Mouse (Mus musculus) myocyte (in vitro differentiated cells): ENCODE measurements around the gene Nup214. TPM values are rescaled to one million over a fixed set of nuclear protein-coding genes. Genes with fewer than 3 reads are reported as not detected.

Source experiments
- H3K27me3 ChIP-seq: one replicate; pipeline ENCODE4 v1.6.1; 2011; ENCODE audit not compliant: control insufficient read depth, insufficient read depth, insufficient read length
- H3K36me3 ChIP-seq: one replicate; pipeline ENCODE4 v1.6.1; 2011; ENCODE audit not compliant: control insufficient read depth, insufficient read depth
- H3K4me2 ChIP-seq: one replicate; pipeline ENCODE4 v1.6.1; 2011; ENCODE audit warnings: low read depth, control low read depth
- H3K4me3 ChIP-seq: one replicate; pipeline ENCODE4 v1.5.1; 2011; ENCODE audit warnings: mild to moderate bottlenecking, control low read depth, moderate library complexity
- H3K79me2 ChIP-seq: one replicate; pipeline ENCODE4 v1.6.1; 2011; ENCODE audit not compliant: control insufficient read depth, insufficient read depth
- H3ac ChIP-seq: one replicate; pipeline ENCODE4 v1.6.1; 2011; ENCODE audit not compliant: control insufficient read depth, insufficient read length
- CEBPB ChIP-seq: IDR thresholded peaks from 2 replicates; pipeline ENCODE4 v1.6.1; 2011; ENCODE audit warnings: mild to moderate bottlenecking, moderate library complexity; ENCODE audit not compliant: poor library complexity, insufficient read depth, severe bottlenecking
- E2F4 ChIP-seq: IDR thresholded peaks from one replicate; pipeline ENCODE4 v1.6.1; 2011; ENCODE audit warnings: mild to moderate bottlenecking, control low read depth, moderate library complexity; ENCODE audit not compliant: insufficient read depth
- MAX ChIP-seq: IDR thresholded peaks from one replicate; pipeline ENCODE4 v1.6.1; 2011; ENCODE audit warnings: low read depth, mild to moderate bottlenecking, control low read depth
- MYOD1 ChIP-seq, 3 experiments: IDR thresholded peaks; one replicate each; pipeline ENCODE4 v1.6.1; 2011; ENCODE audit warnings: control low read depth in 2 of 3, low read depth in 2 of 3, mild to moderate bottlenecking in 2 of 3, moderate library complexity in 1 of 3; ENCODE audit not compliant: insufficient read length in 2 of 3, control insufficient read depth in 1 of 3
- MYOG ChIP-seq, 3 experiments: IDR thresholded peaks; one replicate each; pipeline ENCODE4 v1.6.1; 2011; ENCODE audit warnings: control low read depth in 2 of 3, low read depth in 2 of 3, mild to moderate bottlenecking in 2 of 3; ENCODE audit not compliant: insufficient read length in 2 of 3, control insufficient read depth in 1 of 3, insufficient read depth in 1 of 3
- POLR2A ChIP-seq: IDR thresholded peaks from one replicate; pipeline ENCODE4 v1.6.1; 2011; ENCODE audit warnings: low read depth, mild to moderate bottlenecking, control low read depth, moderate library complexity; ENCODE audit not compliant: insufficient read length
- POLR2AphosphoS2 ChIP-seq: IDR thresholded peaks from one replicate; pipeline ENCODE4 v1.6.1; 2011; ENCODE audit warnings: low read depth, control low read depth; ENCODE audit not compliant: insufficient read length
- REST ChIP-seq: IDR thresholded peaks from one replicate; pipeline ENCODE4 v1.6.1; 2011; ENCODE audit warnings: mild to moderate bottlenecking, control low read depth, moderate library complexity; ENCODE audit not compliant: insufficient read depth, insufficient read length
- SRF ChIP-seq: IDR thresholded peaks from one replicate; pipeline ENCODE4 v1.6.1; 2011; ENCODE audit warnings: low read depth; ENCODE audit not compliant: control insufficient read depth, insufficient read length
- TCF12 ChIP-seq: IDR thresholded peaks from one replicate; pipeline ENCODE4 v1.6.1; 2011; ENCODE audit warnings: mild to moderate bottlenecking, control low read depth; ENCODE audit not compliant: poor library complexity, insufficient read depth, severe bottlenecking
- TCF3 ChIP-seq: IDR thresholded peaks from one replicate; pipeline ENCODE4 v1.6.1; 2011; ENCODE audit warnings: low read depth, control low read depth; ENCODE audit not compliant: insufficient read length
- USF1 ChIP-seq: IDR thresholded peaks from one replicate; pipeline ENCODE4 v1.6.1; 2011; ENCODE audit warnings: low read depth, mild to moderate bottlenecking, control low read depth, moderate library complexity
- polyA plus RNA-seq: library from polyadenylated mRNA; unstranded; fragments of >200 nt; fragmentation: generic; extraction: Trizol; gene quantifications from one replicate; pipeline ENCODE4 v1.2.1, GENCODE M21; 2012; ENCODE audit warnings: missing spikeins

Gene Nup214
- polyA plus RNA-seq, 1 experiment, result 26.3 TPM

- peak overlapping the region; percentile 16 for H3K4me3 ChIP-seq
Observed at GRCm38 (mm10) chr2:32081296-32081929, 107.2 kb downstream of the Nup214 start.

GRCm38 (mm10) chr2:32082229-32082628 lies 108.0 kb downstream of the Nup214 start:
- no peak overlapping the region for H3ac ChIP-seq
- TF ChIP-seq TCF12 (no peak), SRF (no peak), POLR2A (no peak), USF1 (no peak), E2F4 (no peak), POLR2AphosphoS2 (no peak), MYOG (IDR thresholded peaks at IDR 0.05; ENCODE audit: control insufficient read depth in 1 of 3, insufficient read depth in 1 of 3, insufficient read length in 2 of 3, low read depth in 2 of 3) (no peak), MYOD1 (IDR thresholded peaks at IDR 0.05; ENCODE audit: control insufficient read depth in 1 of 3, insufficient read length in 2 of 3, low read depth in 2 of 3) (no peak), CEBPB (no peak), TCF3 (no peak), MAX (no peak), REST (no peak)
- H3K27me3 ChIP-seq, result peaks cover 54% of the 10 kb centered on the region
- no peaks in the 10 kb centered on the region for H3K36me3 ChIP-seq
- H3K4me3 ChIP-seq, result peak overlapping the region; percentile 16
- H3K4me2 ChIP-seq, result peak overlapping the region; percentile 21
- no peaks in the 10 kb centered on the region for H3K79me2 ChIP-seq

More at GRCm38 (mm10) chr2:32081296-32081929, 107.2 kb downstream of the Nup214 start:
- Histone ChIP-seq H3ac (no peak overlapping the region), H3K79me2 (no peaks in the 10 kb centered on the region), H3K4me2 (peak overlapping the region; percentile 21), H3K27me3 (peaks cover 56% of the 10 kb centered on the region), H3K36me3 (no peaks in the 10 kb centered on the region)
- TF ChIP-seq USF1 (no peak), CEBPB (no peak), REST (no peak), MAX (no peak), TCF3 (no peak), TCF12 (no peak), MYOD1 (IDR thresholded peaks at IDR 0.05; ENCODE audit: control insufficient read depth in 1 of 3, insufficient read length in 2 of 3, low read depth in 2 of 3) (peak in 1 of 3 experiments; percentile 60), POLR2AphosphoS2 (no peak), E2F4 (no peak), MYOG (IDR thresholded peaks at IDR 0.05; ENCODE audit: control insufficient read depth in 1 of 3, insufficient read depth in 1 of 3, insufficient read length in 2 of 3, low read depth in 2 of 3) (peak in 2 of 3 experiments; percentile 28 to 74), SRF (no peak), POLR2A (no peak)

GRCm38 (mm10) chr2:32083159-32084011 lies 109.1 kb downstream of the Nup214 start:
- Histone ChIP-seq H3K4me3 (peak overlapping the region; percentile 16), H3K79me2 (no peaks in the 10 kb centered on the region), H3K36me3 (no peaks in the 10 kb centered on the region), H3ac (no peak overlapping the region), H3K4me2 (no peak overlapping the region), H3K27me3 (peaks cover 57% of the 10 kb centered on the region)
- TF ChIP-seq USF1 (no peak), MYOD1 (IDR thresholded peaks at IDR 0.05; ENCODE audit: control insufficient read depth in 1 of 3, insufficient read length in 2 of 3, low read depth in 2 of 3) (no peak), REST (no peak), E2F4 (no peak), TCF3 (no peak), MYOG (IDR thresholded peaks at IDR 0.05; ENCODE audit: control insufficient read depth in 1 of 3, insufficient read depth in 1 of 3, insufficient read length in 2 of 3, low read depth in 2 of 3) (no peak), CEBPB (no peak), TCF12 (no peak), POLR2A (no peak), SRF (no peak), MAX (no peak), POLR2AphosphoS2 (no peak)

- Histone ChIP-seq H3K4me2 (peak within 1 kb of the TSS; percentile 12), H3K27me3 (peaks cover 59% of the 10 kb centered on the region), H3K4me3 (peak within 1 kb of the TSS; percentile 16), H3ac (no peak within 1 kb of the TSS), H3K36me3 (no peaks in the 10 kb centered on the region), H3K79me2 (no peaks in the 10 kb centered on the region)
- no peak for TF ChIP-seq MAX
- TF ChIP-seq SRF, result no peak
- peak; percentile 22 for TF ChIP-seq POLR2A
- no peak for TF ChIP-seq MYOD1 (IDR thresholded peaks at IDR 0.05; ENCODE audit: control insufficient read depth in 1 of 3, insufficient read length in 2 of 3, low read depth in 2 of 3)
- TF ChIP-seq MYOG (IDR thresholded peaks at IDR 0.05; ENCODE audit: control insufficient read depth in 1 of 3, insufficient read depth in 1 of 3, insufficient read length in 2 of 3, low read depth in 2 of 3), result peak in 2 of 3 experiments; percentile 9 to 11
Observed at GRCm38 (mm10) chr2:32084111-32084871, 110.1 kb downstream of the Nup214 start, which contains the start of gene Fam78a. Gene Fam78a (minus strand): TSS chr2:32084857.
